Mouse (Mus musculus) kidney, adult 9 months (tissue): ENCODE results near the gene Sh2d5.

Experiments
- DNase-seq: peaks from one replicate; pipeline ENCODE4 v3.0.0; 2022

Gene Sh2d5

GRCm38 (mm10) chr4:138261843-138262681, 11.9 kb downstream of the Sh2d5 start:
- peak; percentile 80 for DNase-seq

GRCm38 (mm10) chr4:138267869-138268268, 17.7 kb downstream of the Sh2d5 start:
- no peak for DNase-seq

- no peak for DNase-seq
These were observed 22.1 kb downstream of the Sh2d5 start for GRCm38 (mm10) chr4:138272011-138272997.

- DNase-seq: no peak
These were observed 28.1 kb downstream of the Sh2d5 start for GRCm38 (mm10) chr4:138278346-138278745.

- peak; percentile 83 for DNase-seq
These were observed 32.6 kb downstream of the Sh2d5 start for GRCm38 (mm10) chr4:138282834-138283233.

- no peak for DNase-seq
These were observed 36.2 kb downstream of the Sh2d5 start for GRCm38 (mm10) chr4:138286411-138286810.

- DNase-seq: no peak
These were observed 38.5 kb downstream of the Sh2d5 start for GRCm38 (mm10) chr4:138288691-138289090.

- DNase-seq: no peak
These were observed 41.8 kb downstream of the Sh2d5 start for GRCm38 (mm10) chr4:138292028-138292427.

- no peak for DNase-seq
These were observed 43.2 kb downstream of the Sh2d5 start for GRCm38 (mm10) chr4:138293261-138293948.

- DNase-seq: no peak
These were observed 43.8 kb downstream of the Sh2d5 start for GRCm38 (mm10) chr4:138293949-138294550.

- no peak for DNase-seq
These were observed 51.1 kb downstream of the Sh2d5 start for GRCm38 (mm10) chr4:138301271-138301780.

GRCm38 (mm10) chr4:138303011-138303410, 52.8 kb downstream of the Sh2d5 start:
- DNase-seq: no peak

GRCm38 (mm10) chr4:138303742-138304141, 53.5 kb downstream of the Sh2d5 start:
- DNase-seq: no peak

- peak; percentile 99 for DNase-seq
These were observed 54.3 kb downstream of the Sh2d5 start, which contains the start of gene Ddost for GRCm38 (mm10) chr4:138304340-138305104. Gene Ddost (plus strand): TSS chr4:138304730.

GRCm38 (mm10) chr4:138307025-138307424, 56.8 kb downstream of the Sh2d5 start:
- DNase-seq: no peak

- DNase-seq: no peak
These were observed 57.5 kb downstream of the Sh2d5 start for GRCm38 (mm10) chr4:138307739-138308138.

- peak; percentile 3 for DNase-seq
These were observed 60.2 kb downstream of the Sh2d5 start for GRCm38 (mm10) chr4:138310311-138310910.
